Mouse (Mus musculus) bone marrow, adult 2 months (tissue): ENCODE results near the gene Rbp3.

ENCODE experiments used
- CTCF ChIP-seq: fragments of 200-500 bp; IDR thresholded peaks from 2 replicates; pipeline ENCODE4 v1.5.1; 2011; ENCODE audit warnings: low read length, control low read depth; ENCODE audit not compliant: control insufficient read depth, insufficient read depth
- POLR2A ChIP-seq: fragments of 200-500 bp; IDR thresholded peaks from 2 replicates; pipeline ENCODE4 v1.6.1; 2011; ENCODE audit warnings: low read depth, mild to moderate bottlenecking, control low read depth, low read length, borderline replicate concordance; ENCODE audit not compliant: control insufficient read depth

- TF ChIP-seq CTCF: no peak
- TF ChIP-seq POLR2A: no peak
These were observed 5.0 kb downstream of the Rbp3 start for GRCm38 (mm10) chr14:33958841-33959240.
